15 mouse cellular contexts compared by ENCODE assay signal in genomic region chr2:26737725-26738124, GRCm38 (mm10).
"Had no signal": no experiment of that assay in that cellular context is flagged by ENCODE, and none has a peak within 500 bp of the region (broad histone marks: within the 10 kb centered on the region; RNA-seq: fewer than 3 reads in every experiment).

No protein-coding gene starts in this region.

- ATAC-seq: liver, postnatal 0 days; lung, postnatal 0 days; midbrain, embryonic 13.5 days; midbrain, embryonic 15.5 days had no signal

- DNase-seq: liver, postnatal 0 days; lung, adult 2 months; lung, postnatal 14 days; lung, postnatal 36 days; retina, postnatal 1 day; right cerebral cortex, adult 18-20 months; right cerebral cortex, postnatal 25 days; right cerebral cortex, postnatal 4 days; spleen, adult 18-20 months; thymus, adult 18-20 months; thymus, postnatal 14 days; thymus, postnatal 36 days had no signal
